22 mouse cellular contexts compared by ENCODE assay signal in genomic region chr10:84110372-84110985, GRCm38 (mm10).
DNase-seq lines count a peak whose midpoint lies in the region; ATAC-seq and TF ChIP-seq lines count a peak whose summit lies in the region.
"Had no signal": no experiment of that assay in that cellular context is flagged by ENCODE, and none has a peak within 500 bp of the region (broad histone marks: within the 10 kb centered on the region; RNA-seq: fewer than 3 reads in every experiment).

No protein-coding gene starts in this region.

- H3K4me3 ChIP-seq in forebrain, embryonic 14.5 days (ENCODE audit: low read depth, low read length): no peak overlapping the region
- H3K4me3 ChIP-seq in forebrain, embryonic 11.5 days (ENCODE audit: low read depth, low read length): no peak overlapping the region
- H3K4me3 ChIP-seq in thymus, adult 2 months (ENCODE audit: control insufficient read depth, insufficient read depth, low read length): no peak overlapping the region
- H3K4me3 ChIP-seq: embryonic facial prominence, embryonic 15.5 days; forebrain, embryonic 10.5 days; heart, embryonic 13.5 days; midbrain, embryonic 12.5 days had no signal

- TF ChIP-seq CTCF in thymus, adult 2 months (IDR thresholded peaks at IDR 0.05; ENCODE audit: borderline replicate concordance, control insufficient read depth, extremely low read depth, insufficient read depth, low read length, poor library complexity): no peak
- TF ChIP-seq CTCF in brain, embryonic 14.5 days (IDR thresholded peaks at IDR 0.05; ENCODE audit: borderline replicate concordance, extremely low read depth, insufficient read depth, insufficient read length): no peak

- no peaks in the 10 kb centered on the region for H3K36me3 ChIP-seq in forebrain, embryonic 14.5 days (ENCODE audit: control insufficient read depth, insufficient read depth, low read length)
- H3K36me3 ChIP-seq in forebrain, embryonic 11.5 days (ENCODE audit: control insufficient read depth, insufficient read depth, low read length): no peaks in the 10 kb centered on the region
- no peaks in the 10 kb centered on the region for H3K36me3 ChIP-seq in thymus, adult 2 months (ENCODE audit: control insufficient read depth, insufficient read depth, low read length)
- H3K36me3 ChIP-seq: embryonic facial prominence, embryonic 15.5 days; forebrain, embryonic 10.5 days; heart, embryonic 13.5 days; midbrain, embryonic 12.5 days had no signal

- no peak overlapping the region for H3K4me2 ChIP-seq in forebrain, embryonic 14.5 days (ENCODE audit: low read length)
- no peak overlapping the region for H3K4me2 ChIP-seq in forebrain, embryonic 11.5 days (ENCODE audit: low read depth, low read length, severe bottlenecking)
- H3K4me2 ChIP-seq: embryonic facial prominence, embryonic 15.5 days; heart, embryonic 13.5 days; midbrain, embryonic 12.5 days had no signal

- H3K9me3 ChIP-seq in forebrain, embryonic 14.5 days (replicated peaks; ENCODE audit: control insufficient read depth, low read length): no peaks in the 10 kb centered on the region
- no peaks in the 10 kb centered on the region for H3K9me3 ChIP-seq in forebrain, embryonic 11.5 days (ENCODE audit: control insufficient read depth, low read length)
- H3K9me3 ChIP-seq: embryonic facial prominence, embryonic 15.5 days; forebrain, embryonic 10.5 days; heart, embryonic 13.5 days; midbrain, embryonic 12.5 days had no signal

- H3K27ac ChIP-seq in forebrain, embryonic 14.5 days (ENCODE audit: low read depth, low read length): no peak overlapping the region
- H3K27ac ChIP-seq in forebrain, embryonic 11.5 days (ENCODE audit: low read depth, low read length): no peak overlapping the region
- peak overlapping the region; percentile 76 for H3K27ac ChIP-seq in thymus, adult 2 months (ENCODE audit: control insufficient read depth, insufficient read depth, low read length)
- H3K27ac ChIP-seq: heart, embryonic 13.5 days; liver, embryonic 14.5 days; midbrain, embryonic 12.5 days had no signal

- ATAC-seq in forebrain, embryonic 14.5 days: no peak
- no peak for ATAC-seq in forebrain, embryonic 11.5 days (replicated peaks; ENCODE audit: low FRiP score)
- ATAC-seq: Patski had no signal

- no peak for TF ChIP-seq POLR2A in thymus, adult 2 months (IDR thresholded peaks at IDR 0.05; ENCODE audit: control insufficient read depth, extremely low read depth, insufficient read depth, low read length, poor library complexity)
- no peak for TF ChIP-seq POLR2A in brain, embryonic 14.5 days (IDR thresholded peaks at IDR 0.05; ENCODE audit: borderline replicate concordance, extremely low read depth, insufficient read depth, insufficient read length, poor library complexity, severe bottlenecking)

- H3K9ac ChIP-seq in forebrain, embryonic 14.5 days (ENCODE audit: low read length): no peak overlapping the region
- H3K9ac ChIP-seq in forebrain, embryonic 11.5 days (ENCODE audit: low read length): no peak overlapping the region
- H3K9ac ChIP-seq: embryonic facial prominence, embryonic 15.5 days; heart, embryonic 13.5 days; liver, embryonic 14.5 days; midbrain, embryonic 12.5 days had no signal

- DNase-seq in forebrain, embryonic 14.5 days (ENCODE audit: low spot score): peak; percentile 10
- no peak for DNase-seq in forebrain, embryonic 11.5 days (ENCODE audit: low spot score)
- DNase-seq in thymus, adult 2 months: no peak
- DNase-seq in thymus, adult 18-20 months: no peak
- peak; percentile 42 for DNase-seq in brain, embryonic 14.5 days (ENCODE audit: low read depth)
- peak; percentile 23 to 64 for DNase-seq in spleen, postnatal 4 days (ENCODE audit: low spot score in 2 of 2)
- DNase-seq in cerebellum, postnatal 10 days: no peak
- no peak for DNase-seq in heart, adult 9 months (ENCODE audit: low spot score in 2 of 2)
- DNase-seq: adrenal gland, postnatal 36 days; cerebellum, postnatal 25 days; gastrocnemius, postnatal 25 days; heart, postnatal 36 days; kidney, adult 18-20 months; kidney, postnatal 10 days; lung, postnatal 10 days; right cerebral cortex, postnatal 25 days had no signal

- no peaks in the 10 kb centered on the region for H3K27me3 ChIP-seq in forebrain, embryonic 14.5 days (replicated peaks; ENCODE audit: control insufficient read depth, insufficient read depth, low read length)
- H3K27me3 ChIP-seq in forebrain, embryonic 11.5 days (ENCODE audit: control insufficient read depth, insufficient read depth, low read length): no peaks in the 10 kb centered on the region
- H3K27me3 ChIP-seq in thymus, adult 2 months (ENCODE audit: control insufficient read depth, insufficient read depth, low read length): no peaks in the 10 kb centered on the region
- H3K27me3 ChIP-seq: embryonic facial prominence, embryonic 15.5 days; heart, embryonic 13.5 days; midbrain, embryonic 12.5 days; Patski had no signal

- 0 out of 2 replicates have a peak, but pooled peaks cover 2% of the 10 kb centered on the region for H3K4me1 ChIP-seq in forebrain, embryonic 14.5 days (ENCODE audit: control insufficient read depth, insufficient read depth, low read length)
- H3K4me1 ChIP-seq in forebrain, embryonic 11.5 days (replicated peaks; ENCODE audit: control insufficient read depth, insufficient read depth, low read length): no peaks in the 10 kb centered on the region
- H3K4me1 ChIP-seq in thymus, adult 2 months (replicated peaks; ENCODE audit: control insufficient read depth, insufficient read depth, low read length): peaks cover 19% of the 10 kb centered on the region
- H3K4me1 ChIP-seq: embryonic facial prominence, embryonic 15.5 days; heart, embryonic 13.5 days had no signal

- 46% methylated on average over 4 of the region's 4 CpGs for WGBS in forebrain, embryonic 14.5 days
- WGBS in forebrain, embryonic 11.5 days: 42% methylated on average over 4 of the region's 4 CpGs
- WGBS in thymus, adult 2 months: 38% methylated on average over 4 of the region's 4 CpGs

Comparison
In these comparisons a context has a peak if more than half of its experiments do, and no peak if none do; other contexts are left out.
1. DNase-seq: peak in forebrain, embryonic 14.5 days (single experiment), brain, embryonic 14.5 days (single experiment) and spleen, postnatal 4 days (2 of 2); none in forebrain, embryonic 11.5 days (single experiment), thymus, adult 2 months (single experiment), thymus, adult 18-20 months (0 of 2), cerebellum, postnatal 10 days (0 of 2) and heart, adult 9 months (0 of 2).